Mouse (Mus musculus) CH12.LX (cell line): ENCODE data around the gene Dlg5. TPM values are rescaled to one million over a fixed set of nuclear protein-coding genes. Genes with fewer than 3 reads are reported as not detected.

Experiments used
- DNase-seq: peaks from one replicate; pipeline ENCODE4 v3.0.0-alpha.2; 2013; ENCODE audit errors: extremely low read depth
- H3K27ac ChIP-seq: 2 replicates; pipeline ENCODE4 v1.5.1; 2012; ENCODE audit warnings: low read depth, mild to moderate bottlenecking, control low read depth, moderate library complexity; ENCODE audit not compliant: insufficient read depth
- H3K27me3 ChIP-seq: replicated peaks from 2 replicates; pipeline ENCODE3; 2012; ENCODE audit warnings: inconsistent platforms
- H3K36me3 ChIP-seq, 2 experiments: replicated peaks in 1 of 2; 2 replicates each; pipeline versions ENCODE3 to v1.6.1; 2012; ENCODE audit warnings: inconsistent platforms in 1 of 2, low read length in 1 of 2, mild to moderate bottlenecking in 1 of 2, mixed read lengths in 1 of 2, moderate library complexity in 1 of 2; ENCODE audit not compliant: control insufficient read depth in 1 of 2, insufficient read depth in 1 of 2
- H3K4me1 ChIP-seq, 2 experiments: 2 replicates each; pipeline ENCODE4 v1.6.1; 2012; ENCODE audit warnings: inconsistent platforms in 1 of 2, moderate library complexity in 1 of 2; ENCODE audit not compliant: insufficient read depth in 2 of 2, control insufficient read depth in 1 of 2
- H3K4me2 ChIP-seq: 2 replicates; pipeline ENCODE4 v1.6.1; 2012; ENCODE audit warnings: low read depth, mild to moderate bottlenecking, control low read depth; ENCODE audit not compliant: poor library complexity, insufficient read depth, severe bottlenecking
- H3K4me3 ChIP-seq, 3 experiments: fragments of 150-350 bp in 1 of 3; sonication (generic) in 1 of 3; replicated peaks in 1 of 3; 2 replicates each; pipeline versions ENCODE3 to v1.5.1; 2011 to 2012; ENCODE audit warnings: low read depth in 2 of 3, low read length in 2 of 3, mild to moderate bottlenecking in 2 of 3, moderate library complexity in 2 of 3, control low read depth in 1 of 3, improper control_type of control experiment in 1 of 3, inconsistent platforms in 1 of 3, mixed read lengths in 1 of 3; ENCODE audit not compliant: poor library complexity in 1 of 3
- H3K79me2 ChIP-seq: replicated peaks from 2 replicates; pipeline ENCODE4 v1.6.1; 2012; ENCODE audit warnings: mild to moderate bottlenecking, moderate library complexity; ENCODE audit not compliant: control insufficient read depth, poor library complexity, insufficient read depth, severe bottlenecking; ENCODE audit errors: extremely low read depth
- H3K9ac ChIP-seq: 2 replicates; pipeline ENCODE4 v1.6.1; 2012; ENCODE audit warnings: low read depth, mild to moderate bottlenecking, control low read depth, moderate library complexity; ENCODE audit not compliant: insufficient read depth
- H3K9me3 ChIP-seq: replicated peaks from 2 replicates; pipeline ENCODE3; 2012; ENCODE audit warnings: low read length, inconsistent platforms, mixed read lengths
- CHD2 ChIP-seq: IDR thresholded peaks from 2 replicates; pipeline ENCODE4 v1.6.1; 2011; ENCODE audit warnings: low read length, improper control_type of control experiment
- CTCF ChIP-seq, 2 experiments: IDR thresholded peaks in 1 of 2; conservative IDR thresholded peaks in 1 of 2; 2 replicates each; pipeline ENCODE4 v1.5.1; 2011 to 2012; ENCODE audit warnings: low read depth in 2 of 2, low read length in 2 of 2, improper control_type of control experiment in 1 of 2, inconsistent platforms in 1 of 2, mild to moderate bottlenecking in 1 of 2, moderate library complexity in 1 of 2
- ELF1 ChIP-seq: IDR thresholded peaks from 2 replicates; pipeline ENCODE4 v1.6.1; 2014; ENCODE audit warnings: low read depth, mild to moderate bottlenecking, inconsistent platforms, low read length, improper control_type of control experiment
- ETS1 ChIP-seq: conservative IDR thresholded peaks from 2 replicates; pipeline ENCODE4 v1.6.1; 2012; ENCODE audit warnings: low read depth, mild to moderate bottlenecking, inconsistent platforms, low read length, improper control_type of control experiment, moderate library complexity
- GABPA ChIP-seq: IDR thresholded peaks from 2 replicates; pipeline ENCODE4 v1.6.1; 2012; ENCODE audit warnings: low read depth, low read length, improper control_type of control experiment, inconsistent platforms; ENCODE audit not compliant: insufficient replicate concordance
- HCFC1 ChIP-seq: IDR thresholded peaks from 2 replicates; pipeline ENCODE4 v1.6.1; 2012; ENCODE audit warnings: low read depth, mild to moderate bottlenecking, inconsistent platforms, low read length, improper control_type of control experiment
- JUN ChIP-seq: IDR thresholded peaks from 2 replicates; pipeline ENCODE4 v1.6.1; 2011; ENCODE audit warnings: low read depth, mild to moderate bottlenecking, low read length, improper control_type of control experiment, moderate library complexity; ENCODE audit not compliant: insufficient read depth
- JUND ChIP-seq: conservative IDR thresholded peaks from 2 replicates; pipeline ENCODE4 v1.6.1; 2011; ENCODE audit warnings: low read depth, low read length, improper control_type of control experiment
- MAFK ChIP-seq: IDR thresholded peaks from 2 replicates; pipeline ENCODE4 v1.6.1; 2011; ENCODE audit warnings: low read length, improper control_type of control experiment; ENCODE audit not compliant: insufficient replicate concordance
- NELFE ChIP-seq: IDR thresholded peaks from 2 replicates; pipeline ENCODE4 v1.6.1; 2011; ENCODE audit warnings: low read depth, low read length, improper control_type of control experiment
- POLR2AphosphoS2 ChIP-seq: IDR thresholded peaks from 2 replicates; pipeline ENCODE4 v1.6.1; 2011; ENCODE audit warnings: low read depth, low read length, improper control_type of control experiment
- SIN3A ChIP-seq: IDR thresholded peaks from 2 replicates; pipeline ENCODE4 v1.6.1; 2012; ENCODE audit warnings: low read length, improper control_type of control experiment, inconsistent platforms
- TBP ChIP-seq: conservative IDR thresholded peaks from 2 replicates; pipeline ENCODE4 v1.6.1; 2011; ENCODE audit warnings: low read depth, low read length, improper control_type of control experiment
- UBTF ChIP-seq: IDR thresholded peaks from 2 replicates; pipeline ENCODE4 v1.6.1; 2012; ENCODE audit warnings: low read depth, mild to moderate bottlenecking, inconsistent platforms, low read length, improper control_type of control experiment, moderate library complexity
- ZKSCAN1 ChIP-seq: IDR thresholded peaks from 2 replicates; pipeline ENCODE4 v1.6.1; 2012; ENCODE audit warnings: low read depth, inconsistent platforms, low read length, improper control_type of control experiment, borderline replicate concordance
- ZMIZ1 ChIP-seq: IDR thresholded peaks from 2 replicates; pipeline ENCODE4 v1.6.1; 2012; ENCODE audit warnings: low read depth, mild to moderate bottlenecking, inconsistent platforms, low read length, improper control_type of control experiment
- ZNF384 ChIP-seq: IDR thresholded peaks from 2 replicates; pipeline ENCODE4 v1.6.1; 2012; ENCODE audit warnings: low read depth, low read length, improper control_type of control experiment, inconsistent platforms
- dilution Hi-C: fragments of 300-500 bp; cut with MboI; formaldehyde crosslinking; loops from 2 replicates; pipeline ENCODE4 v1.14.3; 2020; ENCODE audit warnings: low sequenced_read_pairs; ENCODE audit not compliant: extremely low pct_unique_long_range_greater_than_20kb, extremely low pct_ligation_motif_present
- in situ Hi-C: fragments of 300-500 bp; cut with MboI; formaldehyde crosslinking; loops from 3 replicates; pipeline ENCODE4 v1.14.3; 2019; ENCODE audit warnings: low sequenced_read_pairs, low pct_ligation_motif_present, low pct_unique_long_range_greater_than_20kb, mixed read lengths
- polyA plus RNA-seq: library from polyadenylated mRNA; unstranded; fragments of >175 nt; gene quantifications from 2 replicates; pipeline ENCODE4 v1.2.1, GENCODE M21; 2012; ENCODE audit warnings: low read depth; ENCODE audit not compliant: insufficient read length
- total RNA-seq, 2 experiments: library from RNA; depleted of rRNA; stranded (reverse); fragments of 300-350 nt in 1 of 2; fragments of >200 nt in 1 of 2; gene quantifications; 2 replicates each; pipeline ENCODE4 v1.2.3; 2012 to 2014

The Dlg5 gene
- total and polyA plus RNA-seq, 3 experiments = 0.07 to 0.76 TPM; not detected in 1

DNA sequence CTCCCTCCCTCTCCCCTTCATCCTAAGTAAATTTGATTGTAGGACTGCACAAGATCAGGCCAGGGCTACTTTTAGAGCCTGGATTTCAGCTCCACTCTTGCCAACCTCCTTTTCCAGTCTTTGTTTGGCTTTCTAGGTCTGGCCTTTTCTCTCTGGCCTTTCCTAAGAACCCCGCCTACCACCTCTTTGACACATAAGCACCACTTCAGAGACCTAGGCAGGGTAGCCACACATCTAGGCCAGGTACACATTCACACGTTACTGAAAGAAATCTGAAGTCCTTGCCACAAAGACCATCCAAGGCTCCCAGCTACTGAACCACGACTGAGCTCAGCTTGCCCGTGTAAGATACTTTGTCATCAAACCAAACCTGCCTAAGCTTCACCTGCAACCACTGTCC, 14.7 kb upstream of the Dlg5 start:
- in situ Hi-C loops = no loop called here
- dilution Hi-C loops = no loop called here

DNA sequence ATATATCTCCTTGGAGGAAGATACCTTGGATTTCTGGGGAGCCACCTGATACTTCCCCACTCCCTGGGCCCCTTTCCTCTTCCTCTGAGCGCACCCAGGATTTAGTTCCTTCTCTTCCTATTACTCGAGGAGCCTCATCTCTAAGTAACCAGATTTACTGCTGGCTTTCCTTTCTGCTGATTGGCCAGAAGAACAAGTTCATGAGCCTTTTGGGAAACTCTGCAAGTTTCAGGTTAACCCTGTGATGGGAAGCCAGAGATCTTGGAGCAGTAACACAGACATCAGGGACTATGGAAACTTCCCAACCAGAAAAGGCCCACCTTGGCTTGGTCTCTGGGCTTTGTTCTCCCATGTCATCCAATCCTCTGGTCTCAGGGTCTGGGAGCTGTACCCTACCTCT, 10.2 kb upstream of the Dlg5 start:
- Histone ChIP-seq H3K36me3 (no peaks in the 10 kb centered on the region), H3K4me3 (no peak overlapping the region), H3K9ac (no peak overlapping the region), H3K4me2 (no peak overlapping the region), H3K79me2 (no peaks in the 10 kb centered on the region), H3K4me1 (peaks cover 0 to 7% of the 10 kb centered on the region in 2 experiments; a peak in 1 of 4 replicates), H3K27me3 (peaks cover 28% of the 10 kb centered on the region), H3K9me3 (peaks cover 5% of the 10 kb centered on the region), H3K27ac (no peak overlapping the region)
- dilution Hi-C loops = no loop called here
- TF ChIP-seq JUN (no peak), MAFK (no peak), POLR2AphosphoS2 (no peak), UBTF (no peak), NELFE (no peak), CTCF (conservative IDR thresholded peaks at IDR 0.05 in 1 of 2, IDR thresholded peaks at IDR 0.05 in 1 of 2; ENCODE audit: low read depth in 2 of 2, low read length in 2 of 2) (no peak), ETS1 (no peak), ZNF384 (no peak), SIN3A (no peak), CHD2 (no peak), ELF1 (no peak), JUND (no peak), ZMIZ1 (no peak), ZKSCAN1 (no peak), HCFC1 (no peak), TBP (no peak)
- in situ Hi-C loops = no loop called here
- no peak for DNase-seq

More for the DNA sequence above, 14.7 kb upstream of the Dlg5 start:
- Histone ChIP-seq H3K27me3 (peaks cover 36% of the 10 kb centered on the region), H3K4me1 (no peaks in the 10 kb centered on the region), H3K9ac (no peak overlapping the region), H3K36me3 (no peaks in the 10 kb centered on the region), H3K4me3 (no peak overlapping the region), H3K79me2 (no peaks in the 10 kb centered on the region), H3K4me2 (no peak overlapping the region), H3K27ac (no peak overlapping the region), H3K9me3 (no peaks in the 10 kb centered on the region)
- no peak for DNase-seq
- TF ChIP-seq GABPA = no peak
